Mouse (Mus musculus) lung, embryonic 16.5 days (tissue): ENCODE results near the gene Trnp1. TPM values are rescaled to one million over a fixed set of nuclear protein-coding genes. Genes with fewer than 3 reads are reported as not detected.

Experiments
- ATAC-seq: fragments of 200-750 bp; cut with Nextera tagmentation; 2 replicates; pipeline ENCODE4 v1.8.0; 2017; ENCODE audit warnings: low read depth, mild to moderate bottlenecking, moderate library complexity
- H3K27ac ChIP-seq: fragments of 300-500 bp; sonication (generic); 2 replicates; pipeline ENCODE4 v1.5.1; 2014; ENCODE audit warnings: mild to moderate bottlenecking, control low read depth, low read length
- H3K27me3 ChIP-seq: fragments of 300-500 bp; sonication (generic); 2 replicates; pipeline ENCODE4 v1.6.1; 2014; ENCODE audit warnings: low read depth, low read length, mixed read lengths; ENCODE audit not compliant: control insufficient read depth, insufficient read depth
- H3K36me3 ChIP-seq: fragments of 300-500 bp; sonication (generic); 2 replicates; pipeline ENCODE4 v1.6.1; 2014; ENCODE audit warnings: low read length; ENCODE audit not compliant: control insufficient read depth, insufficient read depth
- H3K4me1 ChIP-seq: fragments of 300-500 bp; sonication (generic); replicated peaks from 2 replicates; pipeline ENCODE4 v1.6.1; 2014; ENCODE audit warnings: low read length, mixed read lengths; ENCODE audit not compliant: control insufficient read depth, insufficient read depth
- H3K4me2 ChIP-seq: fragments of 300-500 bp; sonication (generic); 2 replicates; pipeline ENCODE4 v1.6.1; 2014; ENCODE audit warnings: low read depth, low read length, control low read depth
- H3K4me3 ChIP-seq: fragments of 300-500 bp; sonication (generic); 2 replicates; pipeline ENCODE4 v1.5.1; 2014; ENCODE audit warnings: mild to moderate bottlenecking, low read length, control low read depth
- H3K9ac ChIP-seq: fragments of 300-500 bp; sonication (generic); 2 replicates; pipeline ENCODE4 v1.6.1; 2014; ENCODE audit warnings: low read length, control low read depth
- H3K9me3 ChIP-seq: fragments of 300-500 bp; sonication (generic); 2 replicates; pipeline ENCODE4 v1.6.1; 2016; ENCODE audit warnings: low read length; ENCODE audit not compliant: control insufficient read depth
- WGBS: fragments of 180-500 bp; shearing (Covaris S2); extraction: QIAGEN DNeasy Blood & Tissue Kit; methylation state at CpG from one replicate; pipeline ENCODE4 v1.1.7; 2014; 5-methylcytosine and 5-hydroxymethylcytosine counted together
- polyA plus RNA-seq: library from polyadenylated mRNA; unstranded; fragments of >200 nt; fragmentation: Nextera tagmentation; extraction: Ambion mirVana; gene quantifications from 2 replicates; pipeline ENCODE4 v1.2.1, GENCODE M21; 2015

Trnp1 gene
- polyA plus RNA-seq, 1 experiment from 2014 or later, result 0.18 TPM

DNA sequence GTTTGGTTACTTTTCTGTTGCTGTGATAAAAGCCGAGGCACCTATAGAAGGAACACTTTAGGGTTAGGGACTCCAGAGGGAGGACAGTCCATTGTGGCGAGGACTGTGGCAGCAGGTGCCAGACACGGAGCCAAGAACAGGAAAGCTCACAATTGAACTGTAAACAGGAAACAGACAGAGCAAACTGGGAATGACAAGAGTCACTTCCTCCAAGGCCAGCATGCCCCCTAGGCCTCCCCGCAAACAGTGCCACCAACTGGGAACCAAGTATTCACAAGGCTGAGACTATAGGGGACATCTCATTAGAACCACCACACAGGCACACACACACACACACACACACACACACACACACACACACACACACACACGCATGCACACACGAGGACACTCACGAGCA, 45.9 kb downstream of the Trnp1 start:
- Histone ChIP-seq H3K27ac (no peak overlapping the region), H3K27me3 (no peaks in the 10 kb centered on the region), H3K4me3 (no peak overlapping the region), H3K36me3 (no peaks in the 10 kb centered on the region), H3K4me1 (no peaks in the 10 kb centered on the region), H3K4me2 (no peak overlapping the region), H3K9ac (no peak overlapping the region), H3K9me3 (no peaks in the 10 kb centered on the region)
- 50% methylated on average over 7 of the region's 7 CpGs for WGBS
- peak; percentile 36; the same call in 1 of the 2 replicates for ATAC-seq

DNA sequence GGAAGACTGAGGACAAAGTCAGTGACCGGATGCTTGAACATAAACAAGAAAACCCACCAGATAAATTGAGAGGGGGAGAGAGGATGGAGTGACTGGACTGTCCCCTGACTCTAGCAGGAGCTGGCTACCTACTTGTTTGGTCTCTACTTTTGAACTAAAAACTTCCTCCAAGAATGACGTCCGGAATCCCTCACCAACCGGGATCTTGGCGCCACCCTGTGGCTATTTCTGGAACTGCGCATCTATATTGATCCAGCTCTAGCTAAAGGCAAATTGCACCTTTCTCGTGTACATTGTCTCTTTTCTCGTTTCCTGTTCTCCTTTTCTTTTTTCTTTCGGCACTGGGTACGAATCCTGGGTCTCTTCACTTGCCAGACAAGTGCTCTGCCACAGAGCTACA, 46.8 kb downstream of the Trnp1 start:
- Histone ChIP-seq H3K27me3 (no peaks in the 10 kb centered on the region), H3K4me2 (no peak overlapping the region), H3K4me3 (no peak overlapping the region), H3K4me1 (no peaks in the 10 kb centered on the region), H3K9me3 (no peaks in the 10 kb centered on the region), H3K36me3 (no peaks in the 10 kb centered on the region), H3K9ac (no peak overlapping the region), H3K27ac (no peak overlapping the region)
- WGBS, result 6% methylated on average over 10 of the region's 10 CpGs
- ATAC-seq, result peak; percentile 31; the same call in 1 of the 2 replicates

DNA sequence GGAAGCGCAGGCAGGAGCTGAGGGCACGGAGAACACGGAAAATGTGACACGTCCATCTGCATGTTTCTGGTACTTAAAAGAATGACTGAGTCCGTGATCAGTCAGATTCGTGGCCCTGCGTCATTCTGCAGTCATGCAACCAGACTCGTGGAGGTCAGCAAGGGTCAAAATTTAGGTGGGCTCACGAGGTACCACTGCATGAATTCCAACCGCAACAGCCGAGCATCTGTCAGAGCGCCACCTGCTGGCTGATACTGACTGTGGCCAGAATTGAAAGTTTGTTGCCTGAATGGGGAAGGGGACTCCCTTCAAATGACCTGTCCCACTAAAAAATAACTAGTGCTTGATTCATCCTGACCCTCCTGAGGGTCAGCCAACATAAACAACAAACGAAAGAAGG, 48.6 kb downstream of the Trnp1 start:
- H3K4me3 ChIP-seq, result no peak overlapping the region
- H3K9me3 ChIP-seq, result no peaks in the 10 kb centered on the region
- no peak overlapping the region for H3K4me2 ChIP-seq
- ATAC-seq, result no peak
- no peaks in the 10 kb centered on the region for H3K27me3 ChIP-seq
- H3K4me1 ChIP-seq, result no peaks in the 10 kb centered on the region
- H3K27ac ChIP-seq, result no peak overlapping the region
- no peak overlapping the region for H3K9ac ChIP-seq
- no peaks in the 10 kb centered on the region for H3K36me3 ChIP-seq
- 16% methylated on average over 13 of the region's 13 CpGs for WGBS

DNA sequence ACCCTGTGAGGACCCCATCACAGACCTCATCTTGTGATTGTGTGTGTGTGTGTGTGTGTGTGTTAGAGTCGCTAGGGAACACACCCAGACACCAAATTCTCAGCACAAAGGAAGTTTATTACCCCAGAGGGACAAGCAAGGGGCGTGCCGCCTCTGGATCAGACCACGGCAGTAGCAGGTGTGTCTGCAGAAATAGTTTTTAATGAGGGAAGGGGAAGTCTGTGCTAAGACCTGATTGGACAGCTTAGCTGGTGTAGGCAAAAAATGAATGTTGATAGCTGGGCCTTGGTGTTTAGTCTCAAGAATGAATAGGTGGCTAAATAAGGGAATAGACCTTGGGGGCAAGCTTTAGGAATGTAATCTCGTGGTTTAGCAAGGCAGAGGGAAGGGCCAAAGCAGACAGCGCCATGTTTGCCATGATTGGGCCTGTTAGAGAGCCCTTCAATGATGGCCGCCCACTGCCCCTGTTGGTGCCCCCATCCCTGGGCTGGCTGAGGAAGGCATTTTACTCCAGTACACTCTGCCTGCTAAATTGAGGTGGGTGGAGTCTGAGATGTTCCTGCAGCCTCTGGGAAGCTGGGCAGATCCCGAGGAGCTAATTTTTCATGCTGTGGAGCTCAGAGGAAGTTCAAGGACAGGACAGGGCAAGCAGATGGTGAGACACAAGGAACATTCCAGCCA, 49.5 kb downstream of the Trnp1 start:
- Histone ChIP-seq H3K36me3 (no peaks in the 10 kb centered on the region), H3K4me3 (no peak overlapping the region), H3K27me3 (no peaks in the 10 kb centered on the region), H3K4me2 (no peak overlapping the region), H3K27ac (no peak overlapping the region), H3K9ac (no peak overlapping the region), H3K9me3 (no peaks in the 10 kb centered on the region), H3K4me1 (no peaks in the 10 kb centered on the region)
- peak; percentile 5; the same call in 1 of the 2 replicates for ATAC-seq
- 70% methylated on average over 8 of the region's 8 CpGs for WGBS

DNA sequence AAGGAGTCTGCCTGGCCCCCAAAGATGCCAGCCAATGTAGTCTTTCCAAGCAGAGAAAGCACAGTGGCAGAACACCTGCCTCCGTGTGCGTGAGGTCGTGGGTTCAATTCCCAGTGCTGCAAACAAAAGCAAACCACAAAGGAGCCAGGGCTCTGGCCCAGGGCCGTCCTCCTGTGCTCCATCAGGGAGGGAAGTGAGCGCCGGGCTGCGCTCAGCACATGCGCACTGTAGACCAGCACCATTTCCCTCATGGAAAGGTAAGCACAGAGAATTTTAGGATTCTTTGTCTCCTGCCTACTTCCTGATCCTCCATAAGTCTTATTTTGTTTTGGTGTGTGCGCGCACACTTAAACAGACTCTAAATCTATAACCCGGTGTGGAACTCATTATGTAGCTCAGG, 50.4 kb downstream of the Trnp1 start:
- Histone ChIP-seq H3K27me3 (no peaks in the 10 kb centered on the region), H3K27ac (no peak overlapping the region), H3K9ac (no peak overlapping the region), H3K36me3 (no peaks in the 10 kb centered on the region), H3K4me1 (no peaks in the 10 kb centered on the region), H3K4me3 (no peak overlapping the region), H3K4me2 (no peak overlapping the region), H3K9me3 (no peaks in the 10 kb centered on the region)
- ATAC-seq, result no peak
- 74% methylated on average over 11 of the region's 11 CpGs for WGBS

- WGBS, result 47% methylated on average over 5 of the region's 5 CpGs
- no peak overlapping the region for H3K4me3 ChIP-seq
- H3K9me3 ChIP-seq, result no peaks in the 10 kb centered on the region
- H3K27ac ChIP-seq, result no peak overlapping the region
- H3K4me1 ChIP-seq, result no peaks in the 10 kb centered on the region
- no peak overlapping the region for H3K4me2 ChIP-seq
- H3K9ac ChIP-seq, result no peak overlapping the region
- H3K36me3 ChIP-seq, result no peaks in the 10 kb centered on the region
- no peak for ATAC-seq
- H3K27me3 ChIP-seq, result no peaks in the 10 kb centered on the region
Measured at GRCm38 (mm10) chr4:133447366-133447765, 51.0 kb downstream of the Trnp1 start.

- no peak overlapping the region for H3K27ac ChIP-seq
- no peak overlapping the region for H3K9ac ChIP-seq
- 75% methylated on average over 5 of the region's 5 CpGs for WGBS
- H3K27me3 ChIP-seq, result no peaks in the 10 kb centered on the region
- no peaks in the 10 kb centered on the region for H3K36me3 ChIP-seq
- H3K4me3 ChIP-seq, result no peak overlapping the region
- H3K9me3 ChIP-seq, result no peaks in the 10 kb centered on the region
- no peaks in the 10 kb centered on the region for H3K4me1 ChIP-seq
- no peak for ATAC-seq
- no peak overlapping the region for H3K4me2 ChIP-seq
Measured at GRCm38 (mm10) chr4:133445727-133446126, 52.6 kb downstream of the Trnp1 start.

- peak overlapping the region; percentile 9; the same call in 1 of the 2 replicates for H3K9ac ChIP-seq
- no peaks in the 10 kb centered on the region for H3K27me3 ChIP-seq
- no peak overlapping the region for H3K4me2 ChIP-seq
- 54% methylated on average over 5 of the region's 5 CpGs for WGBS
- no peak for ATAC-seq
- H3K9me3 ChIP-seq, result no peaks in the 10 kb centered on the region
- H3K27ac ChIP-seq, result peak overlapping the region; percentile 42; the same call in 1 of the 2 replicates
- H3K36me3 ChIP-seq, result no peaks in the 10 kb centered on the region
- peaks cover 10% of the 10 kb centered on the region for H3K4me1 ChIP-seq
- H3K4me3 ChIP-seq, result no peak overlapping the region
Measured at GRCm38 (mm10) chr4:133443085-133443484, 55.3 kb downstream of the Trnp1 start.

DNA sequence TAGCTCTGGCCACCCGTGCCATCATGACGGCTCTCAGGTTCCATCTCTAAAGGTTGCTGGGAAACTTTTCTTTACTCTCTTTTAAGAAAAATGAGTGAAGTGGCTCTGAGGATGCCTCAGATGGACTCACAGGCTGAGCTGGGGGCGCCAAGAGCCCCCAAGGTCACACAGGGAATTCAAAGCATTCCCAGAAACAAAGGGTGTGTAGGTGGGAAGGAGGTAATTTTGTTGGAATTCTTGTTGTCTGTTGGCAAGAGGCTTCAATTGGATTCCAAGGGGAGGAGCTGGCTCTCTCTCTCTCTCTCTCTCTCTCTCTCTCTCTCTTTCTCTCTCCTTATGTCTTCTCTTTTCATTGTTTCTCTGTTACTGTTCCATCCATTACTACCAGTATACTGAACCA, 56.2 kb downstream of the Trnp1 start:
- H3K4me1 ChIP-seq, result peaks cover 10% of the 10 kb centered on the region
- no peak overlapping the region for H3K4me2 ChIP-seq
- H3K4me3 ChIP-seq, result no peak overlapping the region
- no peak for ATAC-seq
- no peaks in the 10 kb centered on the region for H3K27me3 ChIP-seq
- WGBS, result 49% methylated on average over 3 of the region's 3 CpGs
- no peaks in the 10 kb centered on the region for H3K36me3 ChIP-seq
- H3K9ac ChIP-seq, result no peak overlapping the region
- H3K27ac ChIP-seq, result no peak overlapping the region
- H3K9me3 ChIP-seq, result no peaks in the 10 kb centered on the region
